Mouse (Mus musculus): ENCODE results near the gene Adamts1. TPM values are rescaled to one million over a fixed set of nuclear protein-coding genes. Genes with fewer than 3 reads are reported as not detected.

Gene Adamts1
- polyA plus RNA-seq, 1 experiment from 2014 or later: 95.8 TPM

GRCm38 (mm10) chr16:85762052-85762665 lies 40.8 kb downstream of the Adamts1 start:
- no peaks in the 10 kb centered on the region for H3K36me3 ChIP-seq
- no peaks in the 10 kb centered on the region for H3K27me3 ChIP-seq
- peaks cover 6% of the 10 kb centered on the region; the same call in 1 of the 2 replicates for H3K4me1 ChIP-seq
- no peaks in the 10 kb centered on the region for H3K9me3 ChIP-seq (replicated peaks)
- H3K4me2 ChIP-seq: no peak overlapping the region
- H3K9ac ChIP-seq: no peak overlapping the region
- H3K4me3 ChIP-seq (replicated peaks): no peak overlapping the region
- 87% methylated on average over 10 of the region's 10 CpGs for WGBS
- no peak overlapping the region for H3K27ac ChIP-seq
- no peak for ATAC-seq (replicated peaks; ENCODE audit: low FRiP score)

- WGBS: 60% methylated on average over 7 of the region's 7 CpGs
- Histone ChIP-seq H3K4me2 (no peak overlapping the region), H3K9me3 (replicated peaks) (no peaks in the 10 kb centered on the region), H3K9ac (no peak overlapping the region), H3K4me3 (replicated peaks) (no peak overlapping the region), H3K4me1 (peaks cover 8% of the 10 kb centered on the region), H3K27me3 (no peaks in the 10 kb centered on the region), H3K27ac (0 out of 2 replicates have a peak overlapping the region, but pooled peaks have one; percentile 16), H3K36me3 (no peaks in the 10 kb centered on the region)
- no peak for ATAC-seq (replicated peaks; ENCODE audit: low FRiP score)
These were observed 41.8 kb downstream of the Adamts1 start for GRCm38 (mm10) chr16:85760961-85761580.

GRCm38 (mm10) chr16:85756101-85756819 lies 46.7 kb downstream of the Adamts1 start:
- WGBS: 20% methylated on average over 14 of the region's 14 CpGs
- H3K9ac ChIP-seq: no peak overlapping the region

GRCm38 (mm10) chr16:85749335-85749734 lies 53.6 kb downstream of the Adamts1 start:
- H3K4me2 ChIP-seq: no peak overlapping the region
- no peak overlapping the region for H3K4me3 ChIP-seq (replicated peaks)
- ATAC-seq (replicated peaks; ENCODE audit: low FRiP score): no peak
- no peak overlapping the region for H3K27ac ChIP-seq
- no peaks in the 10 kb centered on the region for H3K36me3 ChIP-seq
- no peaks in the 10 kb centered on the region for H3K27me3 ChIP-seq
- 0 out of 2 replicates have a peak, but pooled peaks cover 2% of the 10 kb centered on the region for H3K4me1 ChIP-seq
- no peak overlapping the region for H3K9ac ChIP-seq
- no peaks in the 10 kb centered on the region for H3K9me3 ChIP-seq (replicated peaks)
- WGBS: 89% methylated on average over 6 of the region's 6 CpGs

More at GRCm38 (mm10) chr16:85756101-85756819, 46.7 kb downstream of the Adamts1 start:
- H3K36me3 ChIP-seq: no peaks in the 10 kb centered on the region
- H3K4me1 ChIP-seq: peaks cover 15% of the 10 kb centered on the region
- no peak overlapping the region for H3K4me2 ChIP-seq
- peak; percentile 94 for ATAC-seq (replicated peaks; ENCODE audit: low FRiP score)
- no peaks in the 10 kb centered on the region for H3K9me3 ChIP-seq (replicated peaks)
- H3K27me3 ChIP-seq: no peaks in the 10 kb centered on the region
- H3K27ac ChIP-seq: peak overlapping the region; percentile 73
- no peak overlapping the region for H3K4me3 ChIP-seq (replicated peaks)

GRCm38 (mm10) chr16:85747589-85748360 lies 55.1 kb downstream of the Adamts1 start:
- H3K27ac ChIP-seq: no peak overlapping the region
- no peak overlapping the region for H3K4me3 ChIP-seq (replicated peaks)

GRCm38 (mm10) chr16:85746386-85746785 lies 56.5 kb downstream of the Adamts1 start:
- 75% methylated on average over 3 of the region's 3 CpGs for WGBS
- H3K4me3 ChIP-seq (replicated peaks): no peak overlapping the region
- no peak overlapping the region for H3K27ac ChIP-seq
- no peaks in the 10 kb centered on the region for H3K36me3 ChIP-seq
- H3K4me1 ChIP-seq: 0 out of 2 replicates have a peak, but pooled peaks cover 2% of the 10 kb centered on the region
- no peak overlapping the region for H3K9ac ChIP-seq
- no peaks in the 10 kb centered on the region for H3K9me3 ChIP-seq (replicated peaks)
- no peak overlapping the region for H3K4me2 ChIP-seq
- H3K27me3 ChIP-seq: no peaks in the 10 kb centered on the region
- no peak for ATAC-seq (replicated peaks; ENCODE audit: low FRiP score)

More at GRCm38 (mm10) chr16:85747589-85748360, 55.1 kb downstream of the Adamts1 start:
- no peaks in the 10 kb centered on the region for H3K9me3 ChIP-seq (replicated peaks)
- H3K4me1 ChIP-seq: 0 out of 2 replicates have a peak, but pooled peaks cover 2% of the 10 kb centered on the region
- H3K27me3 ChIP-seq: no peaks in the 10 kb centered on the region
- peak overlapping the region; percentile 16; the same call in 1 of the 2 replicates for H3K4me2 ChIP-seq
- H3K36me3 ChIP-seq: no peaks in the 10 kb centered on the region
- H3K9ac ChIP-seq: no peak overlapping the region
- WGBS: 41% methylated on average over 16 of the region's 16 CpGs
- ATAC-seq (replicated peaks; ENCODE audit: low FRiP score): peak; percentile 36; the same call in 1 of the 2 replicates

Other genes starting within 250 kb of the Adamts1 start
- 6.4 and 6.5 TPM in 2 replicates for gene Cyyr1, start 249.7 kb downstream of the Adamts1 start, polyA plus RNA-seq (2015; fragmentation: Nextera tagmentation; extraction: Ambion mirVana)
- gene Adamts5, start 98.7 kb upstream of the Adamts1 start, polyA plus RNA-seq (2015; fragmentation: Nextera tagmentation; extraction: Ambion mirVana): 5.2 and 5.3 TPM in 2 replicates

Measured in kidney, embryonic 15.5 days (tissue).